Mouse (Mus musculus): ENCODE results near the gene Plaur. TPM values are rescaled to one million over a fixed set of nuclear protein-coding genes. Genes with fewer than 3 reads are reported as not detected.

Gene Plaur
- 12.1 and 12.3 TPM in 2 replicates for polyA plus RNA-seq (2015; fragmentation: Nextera tagmentation; extraction: Ambion mirVana)

- peaks cover 27% of the 10 kb centered on the region for H3K4me1 ChIP-seq
- peak within 1 kb of the TSS; percentile 44 for H3K4me3 ChIP-seq (replicated peaks)
- ATAC-seq (ENCODE audit: insufficient read depth, low FRiP score, low read depth), result peak; percentile 65; the same call in 1 of the 2 replicates
- 2% methylated on average over 27 of the region's 27 CpGs for WGBS
- peak within 1 kb of the TSS; percentile 84 for H3K27ac ChIP-seq
- H3K27me3 ChIP-seq (replicated peaks), result no peaks in the 10 kb centered on the region
- H3K9ac ChIP-seq, result no peak within 1 kb of the TSS
- no peaks in the 10 kb centered on the region for H3K9me3 ChIP-seq
- H3K36me3 ChIP-seq, result peaks cover 8% of the 10 kb centered on the region; the same call in 1 of the 2 replicates
- peak within 1 kb of the TSS; percentile 68 for H3K4me2 ChIP-seq
Observed at GRCm38 (mm10) chr7:24462388-24463319, at the start of gene Plaur. Plaur (plus strand) TSS chr7:24462484.

- no peak overlapping the region for H3K27ac ChIP-seq
- no peak overlapping the region for H3K4me3 ChIP-seq (replicated peaks)
- H3K36me3 ChIP-seq, result peaks cover 12% of the 10 kb centered on the region; the same call in 1 of the 2 replicates
- H3K4me2 ChIP-seq, result no peak overlapping the region
- no peak overlapping the region for H3K9ac ChIP-seq
- no peaks in the 10 kb centered on the region for H3K4me1 ChIP-seq
- no peaks in the 10 kb centered on the region for H3K9me3 ChIP-seq
- H3K27me3 ChIP-seq (replicated peaks), result no peaks in the 10 kb centered on the region
- no peak for ATAC-seq (ENCODE audit: insufficient read depth, low FRiP score, low read depth)
- 79% methylated on average over 3 of the region's 3 CpGs for WGBS
Observed at GRCm38 (mm10) chr7:24413630-24414029, 48.7 kb upstream of the Plaur start.

GRCm38 (mm10) chr7:24415261-24415660 is 47.0 kb upstream of the Plaur start:
- no peaks in the 10 kb centered on the region for H3K27me3 ChIP-seq (replicated peaks)
- H3K4me1 ChIP-seq, result no peaks in the 10 kb centered on the region
- H3K36me3 ChIP-seq, result peaks cover 12% of the 10 kb centered on the region; the same call in 1 of the 2 replicates
- ATAC-seq (ENCODE audit: insufficient read depth, low FRiP score, low read depth), result no peak
- H3K4me2 ChIP-seq, result no peak overlapping the region
- no peak overlapping the region for H3K4me3 ChIP-seq (replicated peaks)
- no peaks in the 10 kb centered on the region for H3K9me3 ChIP-seq
- WGBS, result 73% methylated on average over 7 of the region's 7 CpGs
- H3K27ac ChIP-seq, result no peak overlapping the region
- H3K9ac ChIP-seq, result no peak overlapping the region

GRCm38 (mm10) chr7:24419579-24419978 is 42.7 kb upstream of the Plaur start:
- Histone ChIP-seq H3K27me3 (replicated peaks) (no peaks in the 10 kb centered on the region), H3K4me3 (replicated peaks) (no peak overlapping the region), H3K9me3 (no peaks in the 10 kb centered on the region), H3K9ac (no peak overlapping the region), H3K36me3 (peaks cover 21% of the 10 kb centered on the region), H3K4me2 (no peak overlapping the region), H3K4me1 (no peaks in the 10 kb centered on the region), H3K27ac (no peak overlapping the region)
- ATAC-seq (ENCODE audit: insufficient read depth, low FRiP score, low read depth), result no peak
- WGBS, result 84% methylated on average over 8 of the region's 8 CpGs

GRCm38 (mm10) chr7:24421648-24422047 is 40.6 kb upstream of the Plaur start:
- no peaks in the 10 kb centered on the region for H3K4me1 ChIP-seq
- no peaks in the 10 kb centered on the region for H3K9me3 ChIP-seq
- no peak overlapping the region for H3K27ac ChIP-seq
- no peak overlapping the region for H3K9ac ChIP-seq
- ATAC-seq (ENCODE audit: insufficient read depth, low FRiP score, low read depth), result no peak
- WGBS, result 80% methylated on average over 7 of the region's 7 CpGs
- H3K4me2 ChIP-seq, result no peak overlapping the region
- H3K4me3 ChIP-seq (replicated peaks), result no peak overlapping the region
- H3K36me3 ChIP-seq, result peaks cover 21% of the 10 kb centered on the region
- H3K27me3 ChIP-seq (replicated peaks), result no peaks in the 10 kb centered on the region

GRCm38 (mm10) chr7:24422251-24422650 is 40.0 kb upstream of the Plaur start:
- 72% methylated on average over 8 of the region's 8 CpGs for WGBS
- no peak overlapping the region for H3K27ac ChIP-seq
- H3K4me1 ChIP-seq, result no peaks in the 10 kb centered on the region
- no peak overlapping the region for H3K9ac ChIP-seq
- no peaks in the 10 kb centered on the region for H3K9me3 ChIP-seq
- peak; percentile 25; the same call in 1 of the 2 replicates for ATAC-seq (ENCODE audit: insufficient read depth, low FRiP score, low read depth)
- no peak overlapping the region for H3K4me3 ChIP-seq (replicated peaks)
- no peaks in the 10 kb centered on the region for H3K27me3 ChIP-seq (replicated peaks)
- peaks cover 18% of the 10 kb centered on the region for H3K36me3 ChIP-seq
- H3K4me2 ChIP-seq, result no peak overlapping the region

- no peaks in the 10 kb centered on the region for H3K4me1 ChIP-seq
- H3K27me3 ChIP-seq (replicated peaks), result no peaks in the 10 kb centered on the region
- H3K4me3 ChIP-seq (replicated peaks), result no peak overlapping the region
- H3K27ac ChIP-seq, result no peak overlapping the region
- H3K36me3 ChIP-seq, result peaks cover 15% of the 10 kb centered on the region; the same call in 1 of the 2 replicates
- H3K9me3 ChIP-seq, result no peaks in the 10 kb centered on the region
- ATAC-seq (ENCODE audit: insufficient read depth, low FRiP score, low read depth), result no peak
- H3K4me2 ChIP-seq, result no peak overlapping the region
- H3K9ac ChIP-seq, result no peak overlapping the region
- WGBS, result 77% methylated on average over 15 of the region's 15 CpGs
Observed at GRCm38 (mm10) chr7:24423107-24423763, 39.0 kb upstream of the Plaur start.

- peaks cover 15% of the 10 kb centered on the region; the same call in 1 of the 2 replicates for H3K36me3 ChIP-seq
- H3K4me1 ChIP-seq, result no peaks in the 10 kb centered on the region
- H3K4me2 ChIP-seq, result no peak overlapping the region
- H3K9me3 ChIP-seq, result no peaks in the 10 kb centered on the region
- H3K27ac ChIP-seq, result no peak overlapping the region
- no peak overlapping the region for H3K9ac ChIP-seq
- no peaks in the 10 kb centered on the region for H3K27me3 ChIP-seq (replicated peaks)
- no peak overlapping the region for H3K4me3 ChIP-seq (replicated peaks)
- no peak for ATAC-seq (ENCODE audit: insufficient read depth, low FRiP score, low read depth)
- whole genome bisulfite sequencing, result 75% methylated on average over 12 of the region's 12 CpGs
Observed at GRCm38 (mm10) chr7:24423956-24424732, 38.1 kb upstream of the Plaur start.

- 69% methylated on average over 9 of the region's 9 CpGs for WGBS
- Histone ChIP-seq H3K9me3 (no peaks in the 10 kb centered on the region), H3K27ac (no peak overlapping the region), H3K9ac (no peak overlapping the region), H3K27me3 (replicated peaks) (no peaks in the 10 kb centered on the region), H3K4me3 (replicated peaks) (no peak overlapping the region), H3K36me3 (peaks cover 9% of the 10 kb centered on the region; the same call in 1 of the 2 replicates), H3K4me1 (no peaks in the 10 kb centered on the region), H3K4me2 (no peak overlapping the region)
- no peak for ATAC-seq (ENCODE audit: insufficient read depth, low FRiP score, low read depth)
Observed at GRCm38 (mm10) chr7:24425919-24426318, 36.4 kb upstream of the Plaur start.

- Histone ChIP-seq H3K27me3 (replicated peaks) (no peaks in the 10 kb centered on the region), H3K36me3 (peaks cover 2% of the 10 kb centered on the region; the same call in 1 of the 2 replicates), H3K4me2 (no peak overlapping the region), H3K9me3 (no peaks in the 10 kb centered on the region), H3K4me3 (replicated peaks) (no peak overlapping the region), H3K4me1 (no peaks in the 10 kb centered on the region), H3K9ac (no peak overlapping the region), H3K27ac (no peak overlapping the region)
- WGBS, result 90% methylated on average over 8 of the region's 8 CpGs
- no peak for ATAC-seq (ENCODE audit: insufficient read depth, low FRiP score, low read depth)
Observed at GRCm38 (mm10) chr7:24427168-24427567, 35.1 kb upstream of the Plaur start.

- no peak overlapping the region for H3K9ac ChIP-seq
- 90% methylated on average over 5 of the region's 5 CpGs for WGBS
- H3K4me2 ChIP-seq, result no peak overlapping the region
- no peak for ATAC-seq (ENCODE audit: insufficient read depth, low FRiP score, low read depth)
- H3K27me3 ChIP-seq (replicated peaks), result peaks cover 9% of the 10 kb centered on the region
- no peaks in the 10 kb centered on the region for H3K4me1 ChIP-seq
- no peaks in the 10 kb centered on the region for H3K9me3 ChIP-seq
- H3K27ac ChIP-seq, result no peak overlapping the region
- H3K4me3 ChIP-seq (replicated peaks), result no peak overlapping the region
- H3K36me3 ChIP-seq, result no peaks in the 10 kb centered on the region
Observed at GRCm38 (mm10) chr7:24428725-24429124, 33.6 kb upstream of the Plaur start.
